Mouse (Mus musculus): Measurements from ENCODE around the gene Baz2a. TPM values are rescaled to one million over a fixed set of nuclear protein-coding genes. Genes with fewer than 3 reads are reported as not detected.
A peak's percentile ranks its signal among the peaks of the same experiment; 100 is the strongest.
"Not testable (repeated sequence)": the region's sequence is repeated elsewhere in the genome, so short reads cannot be mapped to it uniquely, and the experiment has no call there.

The Baz2a gene
- polyA plus RNA-seq, 1 experiment, result 3.6 TPM

DNA sequence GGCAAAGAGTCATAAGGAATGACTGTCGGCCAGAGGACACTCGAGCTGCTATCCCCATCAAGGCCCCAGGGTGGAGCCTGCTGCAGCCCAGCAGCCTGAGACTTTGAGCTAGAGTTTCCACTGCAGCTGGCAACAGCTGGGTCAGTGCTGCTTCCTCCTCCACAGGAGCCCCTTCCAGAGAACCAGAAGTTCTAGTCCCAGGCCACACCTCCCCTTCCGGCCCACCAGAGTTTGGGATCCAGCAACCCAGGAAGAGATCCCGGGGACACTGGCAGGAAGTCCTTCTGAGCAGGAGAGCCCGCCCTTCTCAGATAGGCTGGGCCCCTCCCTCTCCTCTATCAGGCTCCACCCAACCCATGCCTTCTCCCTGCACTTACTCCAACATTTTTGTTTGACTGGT is 58.2 kb downstream of the Baz2a start:
- Histone ChIP-seq H3K36me3 (ENCODE audit: control insufficient read depth) (peaks cover 11% of the 10 kb centered on the region), H3K9me3 (ENCODE audit: control insufficient read depth, low read length) (no peaks in the 10 kb centered on the region), H3K27me3 (ENCODE audit: control insufficient read depth) (no peaks in the 10 kb centered on the region), H3K4me1 (ENCODE audit: control insufficient read depth) (peaks cover 26% of the 10 kb centered on the region), H3K4me3 (replicated peaks) (peak overlapping the region; percentile 67)
- TF ChIP-seq TAL1 (IDR thresholded peaks at IDR 0.05; ENCODE audit: low read length) (no peak), GATA1 (IDR thresholded peaks at IDR 0.05; ENCODE audit: low read length) (no peak)

DNA sequence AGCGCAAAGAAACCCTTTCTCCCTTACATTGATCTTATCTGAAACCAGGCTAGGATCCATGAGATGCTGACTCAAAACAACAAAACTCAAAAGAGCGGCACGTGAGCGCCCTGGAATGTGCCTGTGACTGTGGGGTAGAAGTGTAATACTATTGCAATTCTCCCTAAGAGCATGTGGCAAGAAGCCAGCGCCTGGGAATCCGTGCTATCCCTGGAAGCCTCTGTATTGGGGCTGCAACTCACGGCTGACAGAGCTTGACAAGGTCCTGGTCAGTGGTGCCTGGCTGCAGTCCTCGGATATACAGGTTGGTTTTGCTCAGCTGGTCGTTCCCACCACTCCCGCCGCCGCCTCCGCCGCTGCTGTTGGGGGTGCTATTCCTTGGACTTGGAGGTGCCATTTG is 59.6 kb downstream of the Baz2a start:
- peaks cover 26% of the 10 kb centered on the region for H3K4me1 ChIP-seq (ENCODE audit: control insufficient read depth)
- no peaks in the 10 kb centered on the region for H3K27me3 ChIP-seq (ENCODE audit: control insufficient read depth)
- H3K36me3 ChIP-seq (ENCODE audit: control insufficient read depth), result peaks cover 9% of the 10 kb centered on the region
- no peaks in the 10 kb centered on the region for H3K9me3 ChIP-seq (ENCODE audit: control insufficient read depth, low read length)
- H3K4me3 ChIP-seq (replicated peaks), result no peak overlapping the region
- TF ChIP-seq TAL1 (IDR thresholded peaks at IDR 0.05; ENCODE audit: low read length) (no peak), GATA1 (IDR thresholded peaks at IDR 0.05; ENCODE audit: low read length) (no peak)

DNA sequence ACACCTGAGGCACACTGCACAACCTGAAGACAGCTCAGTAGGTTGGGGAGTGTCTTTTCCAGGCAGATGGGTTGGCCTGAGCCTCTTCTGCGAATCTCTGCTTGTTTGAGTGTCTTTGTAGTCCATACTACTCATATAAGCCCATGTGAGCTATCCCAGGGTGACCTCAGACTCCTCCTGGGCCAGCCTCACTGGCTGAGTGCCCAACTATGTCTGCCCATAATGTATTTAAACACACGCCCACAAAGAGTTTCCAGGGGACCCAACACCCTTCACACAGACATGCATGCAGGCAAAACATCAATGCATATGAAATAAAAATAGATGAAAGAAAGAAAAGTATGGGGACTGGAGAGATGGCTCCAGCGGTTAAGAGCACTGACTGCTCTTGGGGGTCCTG is 62.6 kb downstream of the Baz2a start:
- H3K36me3 ChIP-seq (ENCODE audit: control insufficient read depth), result peaks cover 7% of the 10 kb centered on the region
- no peak for TF ChIP-seq TAL1 (IDR thresholded peaks at IDR 0.05; ENCODE audit: low read length)
- no peak for TF ChIP-seq GATA1 (IDR thresholded peaks at IDR 0.05; ENCODE audit: low read length)
- no peaks in the 10 kb centered on the region for H3K27me3 ChIP-seq (ENCODE audit: control insufficient read depth)
- no peak overlapping the region for H3K4me3 ChIP-seq (replicated peaks)
- H3K4me1 ChIP-seq (ENCODE audit: control insufficient read depth), result peaks cover 20% of the 10 kb centered on the region
- no peaks in the 10 kb centered on the region for H3K9me3 ChIP-seq (ENCODE audit: control insufficient read depth, low read length)

DNA sequence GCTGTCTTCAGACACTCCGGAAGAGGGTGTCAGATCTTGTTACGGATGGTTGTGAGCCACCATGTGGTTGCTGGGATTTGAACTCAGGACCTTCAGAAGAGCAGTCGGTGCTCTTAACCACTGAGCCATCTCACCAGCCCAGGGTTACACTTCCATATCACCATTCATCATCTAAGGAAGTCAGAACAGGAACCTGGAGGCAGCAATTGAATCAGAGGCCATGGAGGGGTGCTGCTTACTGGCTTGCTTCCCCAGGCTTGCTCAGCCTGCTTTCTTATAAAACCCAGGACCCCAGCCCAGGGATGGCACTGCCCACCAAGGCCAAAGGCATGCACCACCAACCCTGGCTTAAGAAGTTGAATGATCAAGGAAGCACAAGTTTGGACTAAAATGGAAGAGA is 74.3 kb downstream of the Baz2a start:
- not testable (repeated sequence) for H3K36me3 ChIP-seq (ENCODE audit: control insufficient read depth); H3K9me3 ChIP-seq (ENCODE audit: control insufficient read depth, low read length); H3K4me1 ChIP-seq (ENCODE audit: control insufficient read depth); H3K4me3 ChIP-seq (replicated peaks); H3K27me3 ChIP-seq (ENCODE audit: control insufficient read depth)

DNA sequence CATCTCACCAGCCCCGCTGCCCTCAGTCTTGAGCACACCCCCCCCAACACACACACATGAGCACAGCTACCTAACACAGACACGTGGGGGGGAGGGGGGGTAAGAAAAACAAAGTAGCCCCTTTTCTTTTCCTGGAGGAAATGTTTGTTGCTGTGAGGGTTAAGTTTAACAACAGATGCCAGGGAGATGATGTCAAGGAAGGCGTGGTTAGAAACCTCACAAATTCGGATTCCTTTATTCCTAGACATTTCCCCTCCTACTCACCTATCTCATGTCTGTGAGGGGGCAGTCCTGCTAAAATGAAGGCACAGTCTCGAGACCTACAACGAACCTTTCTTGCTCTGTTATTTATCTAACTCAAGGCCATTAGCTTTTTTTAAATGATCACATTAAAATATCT is 75.7 kb downstream of the Baz2a start:
- TF ChIP-seq GATA1 (IDR thresholded peaks at IDR 0.05; ENCODE audit: low read length) (no peak), TAL1 (IDR thresholded peaks at IDR 0.05; ENCODE audit: low read length) (no peak)
- no peaks in the 10 kb centered on the region for H3K27me3 ChIP-seq (ENCODE audit: control insufficient read depth)
- H3K36me3 ChIP-seq (ENCODE audit: control insufficient read depth), result no peaks in the 10 kb centered on the region
- no peak overlapping the region for H3K4me3 ChIP-seq (replicated peaks)
- no peaks in the 10 kb centered on the region; the same call in 1 of the 2 replicates for H3K4me1 ChIP-seq (ENCODE audit: control insufficient read depth)
- H3K9me3 ChIP-seq (ENCODE audit: control insufficient read depth, low read length), result no peaks in the 10 kb centered on the region

DNA sequence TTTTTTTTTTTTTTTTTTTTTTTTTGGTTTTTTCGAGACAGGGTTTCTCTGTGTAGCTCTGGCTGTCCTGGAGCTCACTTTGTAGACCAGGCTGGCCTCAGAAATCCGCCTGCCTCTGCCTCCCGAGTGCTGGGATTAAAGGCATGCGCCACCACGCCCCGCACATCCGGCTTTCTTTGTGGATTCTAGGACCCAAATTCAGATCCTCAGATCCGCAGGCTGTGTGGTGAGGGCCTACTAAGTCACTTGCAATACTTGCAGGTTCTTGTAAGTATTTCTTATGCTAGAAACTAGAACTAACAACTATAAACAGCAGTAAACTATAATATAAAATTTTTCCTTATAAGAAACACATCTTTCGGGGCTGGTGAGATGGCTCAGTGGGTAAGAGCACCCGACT is 80.0 kb downstream of the Baz2a start:
- peaks cover 15% of the 10 kb centered on the region for H3K4me1 ChIP-seq (ENCODE audit: control insufficient read depth)

DNA sequence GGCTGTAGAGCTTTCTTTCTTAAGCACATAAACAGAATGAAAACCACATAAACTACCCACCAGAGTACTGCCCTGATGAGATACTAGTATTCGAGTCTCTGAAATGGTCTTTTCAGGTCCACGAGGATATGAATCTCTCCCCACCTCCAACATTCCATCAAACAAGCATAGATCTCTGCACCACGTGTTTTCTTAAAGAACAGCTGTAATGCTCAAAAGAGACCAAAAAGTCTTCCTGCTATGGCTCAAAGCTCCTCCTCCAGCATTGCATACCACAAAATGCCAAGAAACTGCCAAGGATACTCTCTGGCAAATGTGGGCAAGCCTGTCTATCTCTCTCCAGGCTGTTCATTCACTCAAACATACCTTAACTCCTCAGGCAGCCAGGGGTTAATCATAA is 83.9 kb downstream of the Baz2a start:
- no peaks in the 10 kb centered on the region for H3K9me3 ChIP-seq (ENCODE audit: control insufficient read depth, low read length)
- H3K4me3 ChIP-seq (replicated peaks), result peak overlapping the region; percentile 74
- H3K4me1 ChIP-seq (ENCODE audit: control insufficient read depth), result peaks cover 27% of the 10 kb centered on the region
- H3K36me3 ChIP-seq (ENCODE audit: control insufficient read depth), result no peaks in the 10 kb centered on the region
- H3K27me3 ChIP-seq (ENCODE audit: control insufficient read depth), result no peaks in the 10 kb centered on the region
- TF ChIP-seq GATA1 (IDR thresholded peaks at IDR 0.05; ENCODE audit: low read length) (no peak), TAL1 (IDR thresholded peaks at IDR 0.05; ENCODE audit: low read length) (no peak)

More for the DNA sequence above, 80.0 kb downstream of the Baz2a start:
- not testable (repeated sequence) for H3K27me3 ChIP-seq (ENCODE audit: control insufficient read depth); H3K4me3 ChIP-seq (replicated peaks); H3K36me3 ChIP-seq (ENCODE audit: control insufficient read depth); H3K9me3 ChIP-seq (ENCODE audit: control insufficient read depth, low read length)

DNA sequence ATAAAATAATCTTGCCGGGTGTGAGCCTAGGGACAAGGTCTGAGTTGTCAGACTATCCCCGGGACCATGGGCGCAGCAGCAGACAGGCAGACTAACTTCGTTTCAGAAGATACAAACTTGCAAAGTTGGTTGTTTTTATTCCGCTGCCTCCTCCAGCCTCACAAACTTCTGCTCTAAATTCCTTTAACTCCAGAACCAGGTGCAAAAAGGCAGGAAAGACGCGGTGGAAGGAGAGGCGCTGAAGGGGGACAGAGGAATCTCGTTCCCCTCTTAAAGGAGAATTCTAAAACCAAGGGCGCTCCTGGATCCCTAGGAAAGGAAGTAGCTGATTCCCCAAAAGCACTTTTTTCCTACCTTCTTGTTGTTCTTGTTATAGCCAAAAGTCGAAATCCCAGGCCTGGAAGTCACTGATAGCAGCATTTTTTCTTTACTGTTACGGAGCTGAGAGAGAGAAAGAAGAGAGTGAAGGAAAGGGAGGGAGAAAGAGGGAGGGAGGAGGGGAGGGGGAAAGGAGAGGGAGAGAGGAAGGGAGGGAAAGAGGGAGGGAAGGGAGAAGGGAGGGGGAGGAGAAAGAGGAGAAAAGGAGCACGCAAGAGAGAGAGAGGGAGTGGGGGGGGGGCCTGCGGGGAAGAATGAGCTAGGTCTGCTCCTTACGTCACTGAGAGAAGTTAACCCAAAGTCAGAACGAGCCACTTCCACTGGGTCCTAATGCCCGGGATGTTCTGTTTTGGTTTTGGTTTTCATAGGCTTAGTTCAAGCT is 84.8 kb downstream of the Baz2a start:
- Histone ChIP-seq H3K36me3 (ENCODE audit: control insufficient read depth) (no peaks in the 10 kb centered on the region), H3K4me1 (ENCODE audit: control insufficient read depth) (peaks cover 27% of the 10 kb centered on the region), H3K27me3 (ENCODE audit: control insufficient read depth) (no peaks in the 10 kb centered on the region), H3K4me3 (replicated peaks) (peak overlapping the region; percentile 74), H3K9me3 (ENCODE audit: control insufficient read depth, low read length) (no peaks in the 10 kb centered on the region)
- TF ChIP-seq GATA1 (IDR thresholded peaks at IDR 0.05; ENCODE audit: low read length) (no peak), TAL1 (IDR thresholded peaks at IDR 0.05; ENCODE audit: low read length) (no peak)

DNA sequence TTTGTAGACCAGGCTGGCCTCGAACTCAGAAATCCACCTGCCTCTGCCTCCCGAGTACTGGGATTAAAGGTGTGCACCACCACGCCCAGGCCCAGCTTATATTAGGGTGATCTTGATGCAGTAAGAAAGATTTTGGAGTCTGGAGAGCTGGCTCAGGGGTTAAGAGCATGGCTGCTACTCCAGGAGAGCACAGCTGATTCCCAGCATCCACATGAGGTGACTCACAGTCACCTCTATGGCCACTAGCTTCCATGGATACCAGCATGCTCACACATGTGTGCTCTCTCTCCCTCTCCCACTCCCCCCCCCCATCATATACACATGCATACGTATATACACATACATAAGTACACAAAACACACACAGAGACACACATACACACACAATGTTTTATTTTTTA is 85.9 kb downstream of the Baz2a start:
- no peak for TF ChIP-seq GATA1 (IDR thresholded peaks at IDR 0.05; ENCODE audit: low read length)
- TF ChIP-seq TAL1 (IDR thresholded peaks at IDR 0.05; ENCODE audit: low read length), result no peak
- no peak overlapping the region for H3K4me3 ChIP-seq (replicated peaks)
- no peaks in the 10 kb centered on the region for H3K27me3 ChIP-seq (ENCODE audit: control insufficient read depth)

More for the DNA sequence above, 85.9 kb downstream of the Baz2a start:
- peaks cover 27% of the 10 kb centered on the region for H3K4me1 ChIP-seq (ENCODE audit: control insufficient read depth)
- no peaks in the 10 kb centered on the region for H3K9me3 ChIP-seq (ENCODE audit: control insufficient read depth, low read length)
- H3K36me3 ChIP-seq (ENCODE audit: control insufficient read depth), result no peaks in the 10 kb centered on the region

Other genes with a start within 250 kb of the Baz2a start
- not detected in 2 replicates for gene Rdh19, start 241.6 kb upstream of the Baz2a start, polyA plus RNA-seq (2012)
- not detected in 2 replicates for gene Rdh16f2, start 225.1 kb upstream of the Baz2a start, polyA plus RNA-seq (2012)
- gene Rdh7, start 202.8 kb upstream of the Baz2a start, polyA plus RNA-seq (2012), result not detected in 2 replicates
- gene Sdr9c7, start 193.1 kb upstream of the Baz2a start, polyA plus RNA-seq (2012), result not detected in 2 replicates
- gene Hsd17b6, start 84.0 kb upstream of the Baz2a start, polyA plus RNA-seq (2012), result not detected in 2 replicates
- gene Prim1, start 76.4 kb upstream of the Baz2a start, polyA plus RNA-seq (2012), result 1.3 TPM in 2 replicates
- 10.5 and 11.0 TPM in 2 replicates for gene Naca, start 56.0 kb upstream of the Baz2a start, polyA plus RNA-seq (2012)
- 8.6 and 11.8 TPM in 2 replicates for gene Ptges3, start 32.6 kb upstream of the Baz2a start, polyA plus RNA-seq (2012)
- gene Atp5b, start 8.3 kb upstream of the Baz2a start, polyA plus RNA-seq (2012), result 152 and 224 TPM in 2 replicates
- gene Rbms2, start 88.7 kb downstream of the Baz2a start, polyA plus RNA-seq (2012), result 0.72 and 0.93 TPM in 2 replicates
- not detected in 2 replicates for gene Gls2, start 102.9 kb downstream of the Baz2a start, polyA plus RNA-seq (2012)
- 0.10 and 0.18 TPM in 2 replicates for gene Spryd4, start 120.2 kb downstream of the Baz2a start, polyA plus RNA-seq (2012)
- gene Mip, start 134.3 kb downstream of the Baz2a start, polyA plus RNA-seq (2012), result 0.03 TPM in 1 of 2 replicates, not detected in the other
- gene Timeless, start 140.5 kb downstream of the Baz2a start, polyA plus RNA-seq (2012), result 2.7 and 3.0 TPM in 2 replicates
- gene Apon, start 162.5 kb downstream of the Baz2a start, polyA plus RNA-seq (2012), result 0.02 and 0.04 TPM in 2 replicates
- gene Apof, start 177.1 kb downstream of the Baz2a start, polyA plus RNA-seq (2012), result not detected in 2 replicates
- gene Stat2, start 179.0 kb downstream of the Baz2a start, polyA plus RNA-seq (2012), result 0.16 and 0.23 TPM in 2 replicates
- gene Il23a, start 207.2 kb downstream of the Baz2a start, polyA plus RNA-seq (2012), result not detected in 2 replicates
- 0.31 and 0.44 TPM in 2 replicates for gene Pan2, start 211.8 kb downstream of the Baz2a start, polyA plus RNA-seq (2012)
- 2.3 and 3.2 TPM in 2 replicates for gene Cnpy2, start 230.9 kb downstream of the Baz2a start, polyA plus RNA-seq (2012)
- gene Cs, start 246.2 kb downstream of the Baz2a start, polyA plus RNA-seq (2012), result 2.2 and 3.1 TPM in 2 replicates

Data from erythroblast, embryonic 14.5 days (primary cell).